24 mouse cellular contexts compared by ENCODE assay signal in genomic region chr9:67774201-67774600, GRCm38 (mm10). TPM values are rescaled to one million over a fixed set of nuclear protein-coding genes. Genes with fewer than 3 reads are reported as not detected.
DNase-seq lines count a peak whose midpoint lies in the region; ATAC-seq and TF ChIP-seq lines count a peak whose summit lies in the region.
"Had no signal": no experiment of that assay in that cellular context is flagged by ENCODE, and none has a peak within 500 bp of the region (broad histone marks: within the 10 kb centered on the region; RNA-seq: fewer than 3 reads in every experiment).

No protein-coding gene starts in this region.

- H3K9ac ChIP-seq in lung, embryonic 15.5 days = no peak overlapping the region
- H3K9ac ChIP-seq in liver, postnatal 0 days (replicated peaks) = no peak overlapping the region
- no peak overlapping the region for H3K9ac ChIP-seq in intestine, embryonic 16.5 days (ENCODE audit: low read depth, low read length)
- H3K9ac ChIP-seq: embryonic facial prominence, embryonic 12.5 days; forebrain, embryonic 12.5 days; heart, embryonic 15.5 days; hindbrain, embryonic 14.5 days had no signal

- ATAC-seq in lung, embryonic 15.5 days (ENCODE audit: borderline replicate concordance, extremely low read depth, low FRiP score, low TSS enrichment) = no peak
- 0 out of 2 replicates have a peak, but pooled peaks have one; percentile 7 for ATAC-seq in megakaryocyte, adult 5-6 weeks (ENCODE audit: poor library complexity, severe bottlenecking)
- ATAC-seq in liver, postnatal 0 days = no peak
- no peak for ATAC-seq in intestine, embryonic 16.5 days
- ATAC-seq: forebrain, embryonic 16.5 days had no signal

- TF ChIP-seq EP300 in liver, postnatal 0 days (IDR thresholded peaks at IDR 0.05; ENCODE audit: low read depth) = no peak

- peaks cover 16% of the 10 kb centered on the region for H3K4me1 ChIP-seq in lung, embryonic 15.5 days
- no peaks in the 10 kb centered on the region for H3K4me1 ChIP-seq in liver, postnatal 0 days (ENCODE audit: insufficient read depth)
- H3K4me1 ChIP-seq in intestine, embryonic 16.5 days (ENCODE audit: control insufficient read depth, insufficient read depth, low read length) = no peaks in the 10 kb centered on the region
- H3K4me1 ChIP-seq: embryonic facial prominence, embryonic 12.5 days; forebrain, embryonic 12.5 days had no signal

- no peak overlapping the region for H3K4me3 ChIP-seq in lung, embryonic 15.5 days
- no peak overlapping the region for H3K4me3 ChIP-seq in liver, postnatal 0 days (ENCODE audit: low read depth, low read length)
- no peak overlapping the region for H3K4me3 ChIP-seq in intestine, embryonic 16.5 days (ENCODE audit: low read length)
- H3K4me3 ChIP-seq: embryonic facial prominence, embryonic 12.5 days; forebrain, embryonic 12.5 days; heart, adult 2 months; heart, embryonic 15.5 days; hindbrain, embryonic 10.5 days had no signal

- no peak for TF ChIP-seq CTCF in liver, postnatal 0 days (IDR thresholded peaks at IDR 0.05; ENCODE audit: low read depth)

- peak; percentile 16 for DNase-seq in ovary, postnatal 36 days (ENCODE audit: low spot score)
- no peak for DNase-seq in ovary, adult 18-20 months (ENCODE audit: low spot score)
- peak; percentile 43 for DNase-seq in lung, postnatal 14 days
- no peak for DNase-seq in adrenal gland, postnatal 10 days
- DNase-seq in liver, postnatal 0 days = no peak
- DNase-seq: adrenal gland, adult 2 months; cerebellum, adult 11-12 months; cerebellum, adult 9-10 months; cerebellum, postnatal 25 days had no signal

- WGBS in lung, embryonic 15.5 days = 45% methylated on average over 6 of the region's 6 CpGs
- 31% methylated on average over 6 of the region's 6 CpGs for WGBS in liver, postnatal 0 days (ENCODE audit: insufficient replicate concordance)
- WGBS in intestine, embryonic 16.5 days = 70% methylated on average over 6 of the region's 6 CpGs

- no peak overlapping the region for H3K4me2 ChIP-seq in lung, embryonic 15.5 days
- no peak overlapping the region for H3K4me2 ChIP-seq in liver, postnatal 0 days (ENCODE audit: low read depth, low read length)
- no peak overlapping the region for H3K4me2 ChIP-seq in intestine, embryonic 16.5 days (ENCODE audit: low read depth, low read length)
- H3K4me2 ChIP-seq: embryonic facial prominence, embryonic 12.5 days; forebrain, embryonic 12.5 days; heart, embryonic 11.5 days; heart, embryonic 15.5 days; hindbrain, embryonic 14.5 days had no signal

- H3K27ac ChIP-seq in lung, embryonic 15.5 days = 0 out of 2 replicates have a peak overlapping the region, but pooled peaks have one; percentile 24
- H3K27ac ChIP-seq in liver, postnatal 0 days (ENCODE audit: low read depth) = no peak overlapping the region
- H3K27ac ChIP-seq in intestine, embryonic 16.5 days (ENCODE audit: low read length) = no peak overlapping the region
- H3K27ac ChIP-seq: embryonic facial prominence, embryonic 12.5 days; forebrain, embryonic 12.5 days; heart, adult 2 months; heart, embryonic 15.5 days; hindbrain, embryonic 10.5 days; hindbrain, embryonic 14.5 days had no signal

- no peaks in the 10 kb centered on the region for H3K9me3 ChIP-seq in lung, embryonic 15.5 days
- H3K9me3 ChIP-seq in liver, postnatal 0 days (ENCODE audit: low read length) = no peaks in the 10 kb centered on the region
- H3K9me3 ChIP-seq in intestine, embryonic 16.5 days (ENCODE audit: control insufficient read depth, low read length) = no peaks in the 10 kb centered on the region
- H3K9me3 ChIP-seq: forebrain, embryonic 12.5 days; heart, embryonic 15.5 days; hindbrain, embryonic 10.5 days had no signal

- no peaks in the 10 kb centered on the region for H3K36me3 ChIP-seq in lung, embryonic 15.5 days
- no peaks in the 10 kb centered on the region for H3K36me3 ChIP-seq in liver, postnatal 0 days (replicated peaks; ENCODE audit: insufficient read depth, low read length)
- H3K36me3 ChIP-seq in intestine, embryonic 16.5 days (ENCODE audit: control insufficient read depth, insufficient read depth, low read length) = no peaks in the 10 kb centered on the region
- H3K36me3 ChIP-seq: embryonic facial prominence, embryonic 12.5 days; forebrain, embryonic 12.5 days; heart, embryonic 15.5 days; hindbrain, embryonic 10.5 days had no signal

- no peaks in the 10 kb centered on the region for H3K27me3 ChIP-seq in lung, embryonic 15.5 days
- no peaks in the 10 kb centered on the region for H3K27me3 ChIP-seq in liver, postnatal 0 days (ENCODE audit: insufficient read depth, low read length)
- no peaks in the 10 kb centered on the region for H3K27me3 ChIP-seq in intestine, embryonic 16.5 days (replicated peaks; ENCODE audit: control insufficient read depth, insufficient read depth, low read length)
- H3K27me3 ChIP-seq: embryonic facial prominence, embryonic 12.5 days; forebrain, embryonic 12.5 days; heart, embryonic 15.5 days had no signal

RNA-seq across cellular contexts. Expression of gene C2cd4b, which starts 15.0 kb away (rescaled TPM):
- 0.95 and 1.6 TPM in 2 replicates for polyA plus RNA-seq in lung, embryonic 15.5 days (2015; fragmentation: Nextera tagmentation; extraction: Ambion mirVana)
- not detected in 2 replicates for total RNA-seq in megakaryocyte, adult 5-6 weeks (2015)
- not detected in 2 replicates for total RNA-seq in megakaryocyte, adult 5-6 weeks (2017)
- total RNA-seq in adrenal gland, postnatal 10 days (2021) = 1 to 10 TPM; 1.5 to 1.9 TPM
- not detected in 2 replicates for polyA plus RNA-seq in liver, postnatal 0 days (2015; fragmentation: Nextera tagmentation; extraction: Ambion mirVana)
- 0.11 TPM in 1 of 2 replicates, not detected in the other for polyA plus RNA-seq in intestine, embryonic 16.5 days (2015; fragmentation: Nextera tagmentation; extraction: Ambion mirVana)
- total RNA-seq: gastrocnemius, adult 18-20 months had no signal

RNA-seq across cellular contexts. Expression of gene C2cd4a, which starts 57.9 kb away (rescaled TPM):
- 0.98 and 1.3 TPM in 2 replicates for polyA plus RNA-seq in lung, embryonic 15.5 days (2015; fragmentation: Nextera tagmentation; extraction: Ambion mirVana)
- total RNA-seq in megakaryocyte, adult 5-6 weeks (2015) = not detected in 2 replicates
- total RNA-seq in megakaryocyte, adult 5-6 weeks (2017) = not detected in 2 replicates
- under 1 TPM in 1 of 2 experiments, not detected in 1; 0.21 TPM for total RNA-seq in adrenal gland, postnatal 10 days (2021)
- 0.09 and 0.89 TPM in 2 replicates for polyA plus RNA-seq in liver, postnatal 0 days (2015; fragmentation: Nextera tagmentation; extraction: Ambion mirVana)
- polyA plus RNA-seq in intestine, embryonic 16.5 days (2015; fragmentation: Nextera tagmentation; extraction: Ambion mirVana) = 0.24 and 0.54 TPM in 2 replicates
- total RNA-seq: adrenal gland, adult 2 months; ES-E14; gastrocnemius, adult 18-20 months; heart, adult 2 months; heart, postnatal 14 days had no signal
- polyA plus RNA-seq: forebrain, embryonic 12.5 days; forebrain, embryonic 16.5 days; gonadal fat pad, adult 2 months; hindbrain, embryonic 10.5 days had no signal

Comparison
In these comparisons a context has a peak if more than half of its experiments do, and no peak if none do; other contexts are left out.
1. DNase-seq: peak in ovary, postnatal 36 days (single experiment) and lung, postnatal 14 days (single experiment); none in ovary, adult 18-20 months (single experiment), adrenal gland, postnatal 10 days (single experiment) and liver, postnatal 0 days (single experiment).